Mouse (Mus musculus) thymus, postnatal 14 days (tissue): ENCODE measurements at regions not wholly inside any gene's neighbourhood (a gene's known extent, or its start where the extent isn't known, plus 50 kb on each side); places are given as distances from the start of the nearest gene placed in this dataset.
"Not testable (repeated sequence)": the region's sequence is repeated elsewhere in the genome, so short reads cannot be mapped to it uniquely, and the experiment has no call there.

Source experiments
- DNase-seq: peaks from one replicate; pipeline ENCODE4 v3.0.0; 2021

- DNase-seq: no peak
Measured at GRCm38 (mm10) chr13:39566491-39566890, 605.8 kb upstream of the Slc35b3 start.

GRCm38 (mm10) chr13:39537724-39538440 lies 577.2 kb upstream of the Slc35b3 start:
- DNase-seq: no peak

GRCm38 (mm10) chr13:39526469-39526868 lies 565.8 kb upstream of the Slc35b3 start:
- DNase-seq: no peak

- DNase-seq: no peak
Measured at GRCm38 (mm10) chr13:39523856-39524301, 563.2 kb upstream of the Slc35b3 start.

GRCm38 (mm10) chr13:39523246-39523850 lies 562.7 kb upstream of the Slc35b3 start:
- DNase-seq: no peak

- no peak for DNase-seq
Measured at GRCm38 (mm10) chr13:39520846-39521245, 560.2 kb upstream of the Slc35b3 start.

GRCm38 (mm10) chr13:39516106-39516505 lies 555.4 kb upstream of the Slc35b3 start:
- DNase-seq: no peak

GRCm38 (mm10) chr13:39489806-39490205 lies 529.1 kb upstream of the Slc35b3 start:
- DNase-seq: no peak

GRCm38 (mm10) chr13:39472621-39473020 lies 511.9 kb upstream of the Slc35b3 start:
- no peak for DNase-seq

GRCm38 (mm10) chr13:39441799-39442198 lies 481.1 kb upstream of the Slc35b3 start:
- DNase-seq: no peak

- peak; percentile 28 for DNase-seq
Measured at GRCm38 (mm10) chr13:39440907-39441306, 480.2 kb upstream of the Slc35b3 start.

GRCm38 (mm10) chr13:39440336-39440735 lies 479.7 kb upstream of the Slc35b3 start:
- DNase-seq: no peak

- DNase-seq: no peak
Measured at GRCm38 (mm10) chr13:39427996-39428395, 467.3 kb upstream of the Slc35b3 start.

- DNase-seq: no peak
Measured at GRCm38 (mm10) chr13:39425944-39426343, 465.3 kb upstream of the Slc35b3 start.

GRCm38 (mm10) chr13:39418127-39418526 lies 457.5 kb upstream of the Slc35b3 start:
- no peak for DNase-seq

GRCm38 (mm10) chr13:39411471-39412251 lies 451.0 kb upstream of the Slc35b3 start:
- no peak for DNase-seq

- no peak for DNase-seq
Measured at GRCm38 (mm10) chr13:39392589-39392988, 431.9 kb upstream of the Slc35b3 start.

GRCm38 (mm10) chr13:39392151-39392550 lies 431.5 kb upstream of the Slc35b3 start:
- not testable (repeated sequence) for DNase-seq

GRCm38 (mm10) chr13:39376677-39377076 lies 416.0 kb upstream of the Slc35b3 start:
- DNase-seq: no peak

- DNase-seq: no peak
Measured at GRCm38 (mm10) chr13:39376269-39376668, 415.6 kb upstream of the Slc35b3 start.

GRCm38 (mm10) chr13:39372565-39372964 lies 411.9 kb upstream of the Slc35b3 start:
- no peak for DNase-seq

- no peak for DNase-seq
Measured at GRCm38 (mm10) chr13:39363637-39364036, 403.0 kb upstream of the Slc35b3 start.

- DNase-seq: no peak
Measured at GRCm38 (mm10) chr13:39362536-39362935, 401.9 kb upstream of the Slc35b3 start.

GRCm38 (mm10) chr13:39351606-39352005 lies 390.9 kb upstream of the Slc35b3 start:
- DNase-seq: no peak
